In genomic region chr17:7827586-7827985, GRCm38 (mm10) we compare ENCODE assay signal across 9 mouse cellular contexts. TPM values are rescaled to one million over a fixed set of nuclear protein-coding genes. Genes with fewer than 3 reads are reported as not detected.
DNase-seq lines count a peak whose midpoint lies in the region; ATAC-seq and TF ChIP-seq lines count a peak whose summit lies in the region.
"Had no signal": no experiment of that assay in that cellular context is flagged by ENCODE, and none has a peak within 500 bp of the region (broad histone marks: within the 10 kb centered on the region; RNA-seq: fewer than 3 reads in every experiment).

No protein-coding gene starts in this region.

- H3K4me1 ChIP-seq in limb, embryonic 14.5 days (ENCODE audit: control insufficient read depth, insufficient read depth, low read length) = peaks cover 6% of the 10 kb centered on the region; the same call in 1 of the 2 replicates
- H3K4me1 ChIP-seq in small intestine, adult 2 months (ENCODE audit: control insufficient read depth, insufficient read depth, insufficient read length, low read length) = peaks cover 4% of the 10 kb centered on the region; the same call in 1 of the 2 replicates

- DNase-seq in layer of hippocampus, adult 2 months (ENCODE audit: low spot score in 2 of 2) = no peak
- DNase-seq in layer of hippocampus, adult 9-11 months = no peak
- DNase-seq in embryo, embryonic 10 days (ENCODE audit: low spot score) = peak; percentile 28
- DNase-seq in gastrocnemius, adult 2 months = peak; percentile 60
- no peak for DNase-seq in limb, embryonic 14.5 days (ENCODE audit: low spot score)
- DNase-seq in MN1 (ENCODE audit: low spot score) = no peak
- no peak for DNase-seq in urinary bladder, postnatal 36 days (ENCODE audit: low spot score in 2 of 2)

- H3K27me3 ChIP-seq in limb, embryonic 14.5 days (ENCODE audit: control insufficient read depth, insufficient read depth, low read length) = peaks cover 31% of the 10 kb centered on the region
- peaks cover 8% of the 10 kb centered on the region; the same call in 1 of the 2 replicates for H3K27me3 ChIP-seq in small intestine, adult 2 months (ENCODE audit: control insufficient read depth, insufficient read depth, low read length)

- no peaks in the 10 kb centered on the region for H3K9me3 ChIP-seq in limb, embryonic 14.5 days (ENCODE audit: control insufficient read depth, low read length)

- H3K27ac ChIP-seq in layer of hippocampus, adult 2 months = peak overlapping the region; percentile 79; the same call in 1 of the 2 replicates
- H3K27ac ChIP-seq in gastrocnemius, adult 2 months = peak overlapping the region; percentile 86
- no peak overlapping the region for H3K27ac ChIP-seq in limb, embryonic 14.5 days (replicated peaks; ENCODE audit: low read depth, low read length)
- no peak overlapping the region for H3K27ac ChIP-seq in small intestine, adult 2 months (ENCODE audit: insufficient read depth, low read depth, low read length)

- no peak for TF ChIP-seq POLR2A in limb, embryonic 14.5 days (IDR thresholded peaks at IDR 0.05; ENCODE audit: borderline replicate concordance, extremely low read depth, insufficient read depth, insufficient read length)
- no peak for TF ChIP-seq POLR2A in small intestine, adult 2 months (IDR thresholded peaks at IDR 0.05; ENCODE audit: low read depth, low read length)

- 12% methylated on average over 16 of the region's 16 CpGs for WGBS in limb, embryonic 14.5 days
- 16% methylated on average over 16 of the region's 16 CpGs for WGBS in small intestine, adult 2 months

- no peak for ATAC-seq in limb, embryonic 14.5 days (ENCODE audit: low FRiP score, low read depth)

- peak overlapping the region; percentile 96 for H3K4me2 ChIP-seq in limb, embryonic 14.5 days (replicated peaks; ENCODE audit: low read depth, low read length, severe bottlenecking)

- no peaks in the 10 kb centered on the region for H3K36me3 ChIP-seq in limb, embryonic 14.5 days (ENCODE audit: control insufficient read depth, insufficient read depth, low read length)
- H3K36me3 ChIP-seq in small intestine, adult 2 months (ENCODE audit: control insufficient read depth, insufficient read depth, low read length) = no peaks in the 10 kb centered on the region

- intact Hi-C loops in gastrocnemius, adult 2 months (cut with DNase I) = loop anchor here (10.0 kb wide), 1 partner anchor 173 kb away; no protein-coding TSS in a partner anchor

- H3K9ac ChIP-seq in limb, embryonic 14.5 days (ENCODE audit: low read depth, low read length, severe bottlenecking) = peak overlapping the region; percentile 65

- H3K4me3 ChIP-seq in layer of hippocampus, adult 2 months = peak overlapping the region; percentile 73
- peak overlapping the region; percentile 84 for H3K4me3 ChIP-seq in gastrocnemius, adult 2 months
- H3K4me3 ChIP-seq in limb, embryonic 14.5 days (replicated peaks; ENCODE audit: low read length) = peak overlapping the region; percentile 51
- peak overlapping the region; percentile 49; the same call in 1 of the 2 replicates for H3K4me3 ChIP-seq in small intestine, adult 2 months (ENCODE audit: low read depth, low read length)

- TF ChIP-seq CTCF in layer of hippocampus, adult 2 months (conservative IDR thresholded peaks at IDR 0.05) = no peak
- TF ChIP-seq CTCF in gastrocnemius, adult 2 months (IDR thresholded peaks at IDR 0.05) = no peak
- TF ChIP-seq CTCF in small intestine, adult 2 months (IDR thresholded peaks at IDR 0.05; ENCODE audit: extremely low read depth, insufficient read length, insufficient replicate concordance, low read depth, low read length) = no peak

RNA-seq across cellular contexts. Expression of gene Fndc1, which starts 0.5 kb away (rescaled TPM):
- total RNA-seq in layer of hippocampus, adult 2 months (2021) = 10 to 100 TPM; 14.9 to 15.4 TPM
- total RNA-seq in gastrocnemius, adult 2 months (2021) = 10 to 100 TPM; 22.2 to 46.4 TPM
- polyA plus RNA-seq in limb, embryonic 14.5 days (2012; rRNA removed) = 58.4 and 61.9 TPM in 2 replicates
- 71.7 and 82.3 TPM in 2 replicates for polyA plus RNA-seq in limb, embryonic 14.5 days (2014; fragmentation: Nextera tagmentation; extraction: Ambion mirVana)
- 4.8 and 12.0 TPM in 2 replicates for polyA plus RNA-seq in small intestine, adult 2 months (2012; rRNA removed)
- total RNA-seq: hematopoietic stem cell, adult 5-6 weeks had no signal

Comparison
In these comparisons a context has a peak if more than half of its experiments do, and no peak if none do; other contexts are left out.
1. DNase-seq: peak in embryo, embryonic 10 days (single experiment) and gastrocnemius, adult 2 months (single experiment); none in layer of hippocampus, adult 2 months (0 of 2), layer of hippocampus, adult 9-11 months (single experiment), limb, embryonic 14.5 days (single experiment), MN1 (single experiment) and urinary bladder, postnatal 36 days (0 of 2).
2. H3K27ac ChIP-seq: peak in layer of hippocampus, adult 2 months (single experiment) and gastrocnemius, adult 2 months (single experiment); none in limb, embryonic 14.5 days (single experiment) and small intestine, adult 2 months (single experiment).
3. Peak in every context shown above with its lines, with median percentiles within 50 percentile points of each other: H3K4me3 ChIP-seq.